Mouse (Mus musculus) heart, adult 2 months (tissue): Measurements from ENCODE around the gene Polg.

Experiments
- CTCF ChIP-seq: fragments of 200-600 bp; IDR thresholded peaks from 2 replicates; pipeline ENCODE4 v1.8.1; 2022; ENCODE audit warnings: antibody characterized with exemption, mild to moderate bottlenecking, moderate library complexity
- EP300 ChIP-seq: fragments of 200-500 bp; IDR thresholded peaks from 2 replicates; pipeline ENCODE4 v1.6.1; 2011; ENCODE audit warnings: low read depth, low read length, control low read depth; ENCODE audit not compliant: insufficient read depth

GRCm38 (mm10) chr7:79468994-79469393, 2.8 kb upstream of the Polg start:
- TF ChIP-seq CTCF, result no peak
- TF ChIP-seq EP300, result no peak
